Mouse (Mus musculus): ENCODE data around the gene Cops9. TPM values are rescaled to one million over a fixed set of nuclear protein-coding genes. Genes with fewer than 3 reads are reported as not detected.

Gene Cops9
- total and polyA plus RNA-seq, 2 experiments from 2014 or later = 223 to 676 TPM

GRCm38 (mm10) chr1:92676676-92676975, 34.8 kb upstream of the Cops9 start:
- H3K9me3 ChIP-seq (ENCODE audit: low read length) = no peaks in the 10 kb centered on the region
- H3K9ac ChIP-seq (replicated peaks; ENCODE audit: low read length) = no peak overlapping the region
- no peaks in the 10 kb centered on the region for H3K36me3 ChIP-seq (ENCODE audit: insufficient read depth, low read length)
- WGBS = 75% methylated on average over 3 of the region's 3 CpGs
- TF ChIP-seq CTCF (IDR thresholded peaks at IDR 0.05; ENCODE audit: low read depth) = no peak
- H3K27ac ChIP-seq = no peak overlapping the region
- peak; percentile 18 for DNase-seq (ENCODE audit: low spot score)
- no peak overlapping the region for H3K4me3 ChIP-seq (ENCODE audit: low read length)
- no peak for ATAC-seq
- H3K27me3 ChIP-seq (ENCODE audit: insufficient read depth, low read length) = no peaks in the 10 kb centered on the region
- no peak overlapping the region for H3K4me2 ChIP-seq (ENCODE audit: low read depth, low read length)
- 0 out of 2 replicates have a peak, but pooled peaks cover 8% of the 10 kb centered on the region for H3K4me1 ChIP-seq (ENCODE audit: insufficient read depth, low read length)

GRCm38 (mm10) chr1:92675932-92676675, 34.3 kb upstream of the Cops9 start:
- Histone ChIP-seq H3K27ac (no peak overlapping the region), H3K4me3 (ENCODE audit: low read length) (no peak overlapping the region), H3K27me3 (ENCODE audit: insufficient read depth, low read length) (no peaks in the 10 kb centered on the region), H3K4me1 (ENCODE audit: insufficient read depth, low read length) (0 out of 2 replicates have a peak, but pooled peaks cover 4% of the 10 kb centered on the region), H3K4me2 (ENCODE audit: low read depth, low read length) (no peak overlapping the region), H3K36me3 (ENCODE audit: insufficient read depth, low read length) (no peaks in the 10 kb centered on the region), H3K9ac (replicated peaks; ENCODE audit: low read length) (no peak overlapping the region), H3K9me3 (ENCODE audit: low read length) (no peaks in the 10 kb centered on the region)
- no peak for TF ChIP-seq CTCF (IDR thresholded peaks at IDR 0.05; ENCODE audit: low read depth)
- 88% methylated on average over 10 of the region's 10 CpGs for WGBS
- no peak for DNase-seq (ENCODE audit: low spot score)
- ATAC-seq = no peak

GRCm38 (mm10) chr1:92673258-92673782, 31.5 kb upstream of the Cops9 start:
- H3K4me1 ChIP-seq (ENCODE audit: insufficient read depth, low read length) = no peaks in the 10 kb centered on the region
- no peak overlapping the region for H3K9ac ChIP-seq (replicated peaks; ENCODE audit: low read length)
- 91% methylated on average over 5 of the region's 5 CpGs for WGBS
- H3K4me2 ChIP-seq (ENCODE audit: low read depth, low read length) = no peak overlapping the region
- DNase-seq (ENCODE audit: low spot score) (no peak), ATAC-seq (no peak)
- no peaks in the 10 kb centered on the region for H3K27me3 ChIP-seq (ENCODE audit: insufficient read depth, low read length)
- H3K9me3 ChIP-seq (ENCODE audit: low read length) = no peaks in the 10 kb centered on the region
- no peak overlapping the region for H3K4me3 ChIP-seq (ENCODE audit: low read length)
- H3K27ac ChIP-seq = no peak overlapping the region
- TF ChIP-seq CTCF (IDR thresholded peaks at IDR 0.05; ENCODE audit: low read depth) = no peak
- no peaks in the 10 kb centered on the region for H3K36me3 ChIP-seq (ENCODE audit: insufficient read depth, low read length)

- Histone ChIP-seq H3K4me1 (ENCODE audit: insufficient read depth, low read length) (no peaks in the 10 kb centered on the region), H3K9me3 (ENCODE audit: low read length) (no peaks in the 10 kb centered on the region), H3K36me3 (ENCODE audit: insufficient read depth, low read length) (no peaks in the 10 kb centered on the region), H3K9ac (replicated peaks; ENCODE audit: low read length) (no peak overlapping the region), H3K27ac (no peak overlapping the region), H3K4me3 (ENCODE audit: low read length) (no peak overlapping the region), H3K27me3 (ENCODE audit: insufficient read depth, low read length) (no peaks in the 10 kb centered on the region), H3K4me2 (ENCODE audit: low read depth, low read length) (no peak overlapping the region)
- 80% methylated on average over 4 of the region's 4 CpGs for whole genome bisulfite sequencing
- DNase-seq (ENCODE audit: low spot score) = no peak
- ATAC-seq = no peak
- TF ChIP-seq CTCF (IDR thresholded peaks at IDR 0.05; ENCODE audit: low read depth) = no peak
These were observed 29.5 kb upstream of the Cops9 start for GRCm38 (mm10) chr1:92671326-92671725.

- H3K27ac ChIP-seq = no peak overlapping the region
- no peak overlapping the region for H3K9ac ChIP-seq (replicated peaks; ENCODE audit: low read length)
- no peaks in the 10 kb centered on the region for H3K4me1 ChIP-seq (ENCODE audit: insufficient read depth, low read length)
- H3K36me3 ChIP-seq (ENCODE audit: insufficient read depth, low read length) = no peaks in the 10 kb centered on the region
- 94% methylated on average over 3 of the region's 3 CpGs for WGBS
- no peaks in the 10 kb centered on the region for H3K9me3 ChIP-seq (ENCODE audit: low read length)
- no peak for ATAC-seq
- no peak overlapping the region for H3K4me3 ChIP-seq (ENCODE audit: low read length)
- no peak for TF ChIP-seq CTCF (IDR thresholded peaks at IDR 0.05; ENCODE audit: low read depth)
- no peaks in the 10 kb centered on the region for H3K27me3 ChIP-seq (ENCODE audit: insufficient read depth, low read length)
- DNase-seq (ENCODE audit: low spot score) = no peak
- no peak overlapping the region for H3K4me2 ChIP-seq (ENCODE audit: low read depth, low read length)
These were observed 27.6 kb upstream of the Cops9 start for GRCm38 (mm10) chr1:92669430-92669829.

- H3K4me3 ChIP-seq (ENCODE audit: low read length) = no peak overlapping the region
- no peak overlapping the region for H3K27ac ChIP-seq
- no peaks in the 10 kb centered on the region for H3K4me1 ChIP-seq (ENCODE audit: insufficient read depth, low read length)
- no peak overlapping the region for H3K4me2 ChIP-seq (ENCODE audit: low read depth, low read length)
- no peak overlapping the region for H3K9ac ChIP-seq (replicated peaks; ENCODE audit: low read length)
- DNase-seq (ENCODE audit: low spot score) = peak; percentile 16
- no peaks in the 10 kb centered on the region for H3K36me3 ChIP-seq (ENCODE audit: insufficient read depth, low read length)
- WGBS = 50% methylated on average over 6 of the region's 6 CpGs
- H3K9me3 ChIP-seq (ENCODE audit: low read length) = no peaks in the 10 kb centered on the region
- no peak for TF ChIP-seq CTCF (IDR thresholded peaks at IDR 0.05; ENCODE audit: low read depth)
- peak; percentile 35; the same call in 1 of the 2 replicates for ATAC-seq
- H3K27me3 ChIP-seq (ENCODE audit: insufficient read depth, low read length) = no peaks in the 10 kb centered on the region
These were observed 25.3 kb upstream of the Cops9 start for GRCm38 (mm10) chr1:92667106-92667505.

GRCm38 (mm10) chr1:92659392-92659791, 17.6 kb upstream of the Cops9 start:
- H3K9ac ChIP-seq (replicated peaks; ENCODE audit: low read length) = no peak overlapping the region
- 58% methylated on average over 5 of the region's 5 CpGs for WGBS
- H3K36me3 ChIP-seq (ENCODE audit: insufficient read depth, low read length) = no peaks in the 10 kb centered on the region
- DNase-seq (ENCODE audit: low spot score) (no peak), ATAC-seq (no peak)
- H3K4me3 ChIP-seq (ENCODE audit: low read length) = no peak overlapping the region
- no peak overlapping the region for H3K4me2 ChIP-seq (ENCODE audit: low read depth, low read length)
- no peaks in the 10 kb centered on the region for H3K9me3 ChIP-seq (ENCODE audit: low read length)
- TF ChIP-seq CTCF (IDR thresholded peaks at IDR 0.05; ENCODE audit: low read depth) = no peak
- H3K4me1 ChIP-seq (ENCODE audit: insufficient read depth, low read length) = no peaks in the 10 kb centered on the region
- no peaks in the 10 kb centered on the region for H3K27me3 ChIP-seq (ENCODE audit: insufficient read depth, low read length)
- no peak overlapping the region for H3K27ac ChIP-seq
